Mouse (Mus musculus): ENCODE data around the gene Sema7a. TPM values are rescaled to one million over a fixed set of nuclear protein-coding genes. Genes with fewer than 3 reads are reported as not detected.

Sema7a gene
- polyA plus RNA-seq, 1 experiment from 2014 or later = 0.38 TPM

DNA sequence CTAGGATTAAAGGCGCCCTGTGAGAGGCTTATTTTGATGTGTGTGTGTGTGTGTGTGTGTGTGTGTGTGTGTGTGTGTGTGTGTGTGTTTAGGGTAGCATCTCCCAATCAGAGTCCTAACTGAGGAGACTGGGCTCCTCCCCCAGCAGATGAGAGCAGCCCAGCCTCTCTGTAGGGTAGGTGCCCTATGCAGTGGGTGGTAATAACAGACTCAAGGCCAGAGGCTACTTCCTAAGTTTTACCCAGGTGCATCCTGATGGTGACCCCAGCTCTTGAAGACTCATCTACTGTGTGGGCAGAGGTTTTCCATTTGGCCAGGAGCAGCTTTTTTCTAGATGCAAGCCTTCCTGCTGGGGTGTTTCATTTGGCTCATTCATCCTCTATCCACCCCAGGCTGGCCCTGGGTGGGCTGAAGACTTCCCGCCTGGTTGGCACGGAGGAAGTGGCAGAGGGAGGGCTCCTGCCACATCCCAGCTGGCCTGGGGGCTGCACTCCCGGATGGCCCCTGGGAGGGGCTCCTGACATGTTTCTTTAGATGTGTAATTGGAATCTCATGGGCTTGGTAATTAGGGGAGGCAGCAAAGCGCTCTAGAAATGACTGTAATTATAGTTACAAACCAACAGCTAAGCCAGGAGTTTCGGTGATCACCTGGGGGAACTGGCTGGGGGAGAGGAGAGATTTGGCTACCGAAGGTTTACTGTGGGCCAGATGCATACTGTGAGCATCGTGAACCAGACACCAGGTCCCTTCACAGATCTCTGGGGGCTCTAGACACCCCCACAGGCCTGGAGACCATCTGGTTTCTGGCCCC, 53.1 kb downstream of the Sema7a start:
- 54% methylated on average over 8 of the region's 8 CpGs for WGBS
- H3K27me3 ChIP-seq (replicated peaks; ENCODE audit: control insufficient read depth, insufficient read depth, low read length) = peaks cover 16% of the 10 kb centered on the region
- H3K9me3 ChIP-seq (ENCODE audit: control insufficient read depth, low read length) = no peaks in the 10 kb centered on the region
- ATAC-seq (replicated peaks; ENCODE audit: low FRiP score, low TSS enrichment, low read depth) (no peak), DNase-seq (ENCODE audit: low spot score) (no peak)
- no peak overlapping the region for H3K4me2 ChIP-seq (ENCODE audit: low read length)
- no peaks in the 10 kb centered on the region for H3K36me3 ChIP-seq (ENCODE audit: control insufficient read depth, insufficient read depth, low read length)
- peaks cover 3% of the 10 kb centered on the region; the same call in 1 of the 2 replicates for H3K4me1 ChIP-seq (replicated peaks; ENCODE audit: control insufficient read depth, insufficient read depth, low read length)
- H3K4me3 ChIP-seq (ENCODE audit: low read depth, low read length) = no peak overlapping the region
- no peak overlapping the region for H3K9ac ChIP-seq (ENCODE audit: low read length)
- H3K27ac ChIP-seq (ENCODE audit: low read depth) = no peak overlapping the region

DNA sequence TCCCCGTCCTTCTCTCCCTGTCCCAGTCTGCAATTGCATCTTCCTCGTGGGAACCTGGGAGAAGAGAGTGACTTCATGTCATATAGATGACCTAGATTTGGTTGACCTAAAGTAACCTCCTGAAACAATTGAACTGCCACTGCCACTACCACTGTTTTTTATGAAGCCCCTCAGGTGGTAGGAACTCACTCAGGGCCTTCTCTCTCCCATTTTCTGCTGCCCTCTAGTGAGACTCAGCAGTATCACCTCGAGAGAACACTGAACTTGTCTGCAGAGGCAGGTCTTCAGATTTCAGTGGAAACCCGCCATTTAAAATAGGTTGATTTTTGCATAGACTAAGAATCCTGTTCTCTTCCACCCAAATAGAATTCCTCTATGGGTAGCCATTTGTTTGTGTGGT, 55.4 kb downstream of the Sema7a start:
- Histone ChIP-seq H3K27ac (ENCODE audit: low read depth) (no peak overlapping the region), H3K4me3 (ENCODE audit: low read depth, low read length) (no peak overlapping the region), H3K9ac (ENCODE audit: low read length) (no peak overlapping the region), H3K4me1 (replicated peaks; ENCODE audit: control insufficient read depth, insufficient read depth, low read length) (peaks cover 5% of the 10 kb centered on the region; the same call in 1 of the 2 replicates), H3K27me3 (replicated peaks; ENCODE audit: control insufficient read depth, insufficient read depth, low read length) (peaks cover 23% of the 10 kb centered on the region), H3K4me2 (ENCODE audit: low read length) (no peak overlapping the region), H3K36me3 (ENCODE audit: control insufficient read depth, insufficient read depth, low read length) (no peaks in the 10 kb centered on the region), H3K9me3 (ENCODE audit: control insufficient read depth, low read length) (no peaks in the 10 kb centered on the region)
- DNase-seq (ENCODE audit: low spot score) (no peak), ATAC-seq (replicated peaks; ENCODE audit: low FRiP score, low TSS enrichment, low read depth) (no peak)
- WGBS = 40% methylated on average over 4 of the region's 4 CpGs

DNA sequence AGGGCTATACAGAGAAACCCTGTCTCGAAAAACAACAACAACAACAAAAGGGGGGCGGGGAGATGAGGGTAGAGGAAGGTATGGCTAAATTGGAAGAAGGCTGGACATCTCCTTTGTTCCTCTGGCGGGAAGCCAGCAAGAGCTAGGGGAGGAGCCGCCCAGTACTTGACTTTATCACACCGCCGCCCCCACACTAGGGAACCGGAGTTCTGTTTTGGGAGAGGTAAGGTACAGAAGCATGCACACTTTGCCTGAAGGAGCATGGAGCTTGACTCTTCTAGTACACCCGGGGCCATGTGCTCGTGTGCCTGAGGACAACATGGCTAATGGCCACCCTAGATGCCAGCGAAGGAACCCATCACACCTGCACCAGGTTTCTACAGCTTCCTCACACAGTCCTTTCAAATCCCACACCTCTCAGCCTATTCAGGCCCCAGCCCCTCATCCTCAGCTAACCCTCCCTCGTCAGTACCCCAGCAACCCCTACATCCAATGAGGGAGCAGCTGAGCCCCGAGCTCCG, 57.7 kb downstream of the Sema7a start:
- Histone ChIP-seq H3K9ac (ENCODE audit: low read length) (no peak overlapping the region), H3K4me3 (ENCODE audit: low read depth, low read length) (peak overlapping the region; percentile 29; the same call in 1 of the 2 replicates), H3K27me3 (replicated peaks; ENCODE audit: control insufficient read depth, insufficient read depth, low read length) (peaks cover 23% of the 10 kb centered on the region), H3K36me3 (ENCODE audit: control insufficient read depth, insufficient read depth, low read length) (no peaks in the 10 kb centered on the region), H3K4me1 (replicated peaks; ENCODE audit: control insufficient read depth, insufficient read depth, low read length) (peaks cover 5% of the 10 kb centered on the region; the same call in 1 of the 2 replicates), H3K27ac (ENCODE audit: low read depth) (no peak overlapping the region), H3K4me2 (ENCODE audit: low read length) (peak overlapping the region; percentile 56), H3K9me3 (ENCODE audit: control insufficient read depth, low read length) (no peaks in the 10 kb centered on the region)
- WGBS = 17% methylated on average over 13 of the region's 13 CpGs
- no peak for DNase-seq (ENCODE audit: low spot score)
- ATAC-seq (replicated peaks; ENCODE audit: low FRiP score, low TSS enrichment, low read depth) = peak; percentile 17; the same call in 1 of the 2 replicates

DNA sequence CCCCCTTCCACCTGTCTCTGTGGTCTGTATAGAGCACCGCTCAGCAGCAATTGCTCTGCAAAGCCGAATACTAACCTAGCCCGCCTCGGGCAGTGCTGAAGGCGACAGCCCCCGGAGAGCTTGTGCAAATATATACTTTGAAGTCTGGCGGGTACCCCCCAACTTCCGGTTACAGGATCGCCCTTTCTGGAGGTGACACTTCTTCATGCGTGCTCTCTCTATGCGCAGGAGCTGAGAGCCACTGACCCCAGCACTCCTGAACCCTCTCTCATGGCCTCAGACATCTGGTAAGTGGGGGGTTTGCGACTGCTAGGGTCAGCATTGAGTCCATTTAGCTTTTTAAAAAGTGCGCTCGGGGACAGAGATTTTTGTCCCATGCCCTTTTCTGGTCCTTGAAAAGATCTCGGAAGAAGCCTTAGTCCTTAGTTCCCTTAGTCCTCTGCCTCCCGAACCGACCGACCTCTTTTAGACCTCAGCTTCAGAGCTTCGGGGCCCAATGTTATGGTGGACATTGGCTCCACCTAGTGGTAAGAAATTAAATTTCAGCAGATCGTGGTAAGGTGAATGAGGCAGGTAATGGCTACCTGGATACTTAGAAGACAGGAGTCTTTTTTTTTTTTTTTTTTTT, 58.2 kb downstream of the Sema7a start:
- peaks cover 5% of the 10 kb centered on the region; the same call in 1 of the 2 replicates for H3K4me1 ChIP-seq (replicated peaks; ENCODE audit: control insufficient read depth, insufficient read depth, low read length)
- WGBS = 1% methylated on average over 20 of the region's 20 CpGs
- ATAC-seq (replicated peaks; ENCODE audit: low FRiP score, low TSS enrichment, low read depth) = peak; percentile 89
- DNase-seq (ENCODE audit: low spot score) = peak; percentile 81
- no peaks in the 10 kb centered on the region for H3K9me3 ChIP-seq (ENCODE audit: control insufficient read depth, low read length)
- peak overlapping the region; percentile 29 for H3K4me3 ChIP-seq (ENCODE audit: low read depth, low read length)
- H3K27ac ChIP-seq (ENCODE audit: low read depth) = no peak overlapping the region
- H3K4me2 ChIP-seq (ENCODE audit: low read length) = peak overlapping the region; percentile 56
- no peak overlapping the region; the same call in 1 of the 2 replicates for H3K9ac ChIP-seq (ENCODE audit: low read length)
- no peaks in the 10 kb centered on the region for H3K36me3 ChIP-seq (ENCODE audit: control insufficient read depth, insufficient read depth, low read length)
- peaks cover 23% of the 10 kb centered on the region for H3K27me3 ChIP-seq (replicated peaks; ENCODE audit: control insufficient read depth, insufficient read depth, low read length)

DNA sequence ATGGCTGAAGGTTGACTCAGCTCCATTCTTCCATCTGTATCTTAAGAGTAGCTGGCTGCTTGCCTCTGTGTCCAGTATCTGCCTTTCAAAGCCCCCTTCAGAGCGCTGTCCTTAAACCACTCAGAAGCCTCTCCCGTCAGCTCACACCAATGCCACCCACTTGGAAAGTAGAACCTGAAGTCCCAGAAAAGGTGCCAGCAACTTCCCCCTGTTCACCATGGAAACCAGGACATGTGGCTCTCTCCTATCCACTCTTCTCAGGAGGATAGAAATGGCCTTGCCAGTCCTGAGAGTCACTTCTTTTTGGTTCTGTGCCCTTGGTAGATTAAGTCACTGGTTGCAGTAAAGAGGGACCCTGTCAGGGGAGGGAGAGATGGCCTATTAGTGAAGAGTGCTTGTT, 58.8 kb downstream of the Sema7a start:
- no peak for ATAC-seq (replicated peaks; ENCODE audit: low FRiP score, low TSS enrichment, low read depth)

DNA sequence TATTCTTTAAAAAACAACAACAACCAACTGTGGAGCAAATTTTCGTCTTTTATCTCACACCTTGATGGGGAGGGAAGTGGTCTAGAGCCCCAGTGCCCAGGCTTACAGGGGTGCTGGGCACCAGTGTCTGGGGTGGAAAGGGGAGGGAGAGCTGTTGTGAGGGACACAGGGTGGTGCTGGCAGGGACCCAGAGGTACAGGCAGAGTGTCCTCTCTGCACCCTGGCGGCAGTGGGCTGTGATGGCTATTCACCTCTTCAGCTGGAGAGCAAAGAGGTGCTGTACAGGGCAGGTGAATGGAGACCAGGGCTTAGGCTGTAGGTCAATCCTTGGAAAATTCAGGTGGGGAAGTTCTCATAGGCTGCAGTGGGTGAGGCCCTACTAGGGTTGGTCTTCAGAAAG, 59.8 kb downstream of the Sema7a start:
- no peak for DNase-seq (ENCODE audit: low spot score)
- Histone ChIP-seq H3K4me2 (ENCODE audit: low read length) (no peak overlapping the region), H3K27me3 (replicated peaks; ENCODE audit: control insufficient read depth, insufficient read depth, low read length) (peaks cover 23% of the 10 kb centered on the region), H3K9me3 (ENCODE audit: control insufficient read depth, low read length) (no peaks in the 10 kb centered on the region), H3K9ac (ENCODE audit: low read length) (no peak overlapping the region), H3K4me3 (ENCODE audit: low read depth, low read length) (no peak overlapping the region), H3K27ac (ENCODE audit: low read depth) (no peak overlapping the region), H3K4me1 (replicated peaks; ENCODE audit: control insufficient read depth, insufficient read depth, low read length) (peaks cover 5% of the 10 kb centered on the region; the same call in 1 of the 2 replicates), H3K36me3 (ENCODE audit: control insufficient read depth, insufficient read depth, low read length) (no peaks in the 10 kb centered on the region)
- WGBS = 53% methylated on average over 2 of the region's 2 CpGs
- no peak for ATAC-seq (replicated peaks; ENCODE audit: low FRiP score, low TSS enrichment, low read depth)

More for the DNA sequence above, 58.8 kb downstream of the Sema7a start:
- H3K9me3 ChIP-seq (ENCODE audit: control insufficient read depth, low read length) = no peaks in the 10 kb centered on the region
- no peaks in the 10 kb centered on the region for H3K36me3 ChIP-seq (ENCODE audit: control insufficient read depth, insufficient read depth, low read length)
- H3K27me3 ChIP-seq (replicated peaks; ENCODE audit: control insufficient read depth, insufficient read depth, low read length) = peaks cover 23% of the 10 kb centered on the region
- H3K27ac ChIP-seq (ENCODE audit: low read depth) = no peak overlapping the region
- WGBS = 50% methylated on average over 2 of the region's 2 CpGs
- no peak overlapping the region for H3K4me2 ChIP-seq (ENCODE audit: low read length)
- H3K9ac ChIP-seq (ENCODE audit: low read length) = no peak overlapping the region
- no peak overlapping the region for H3K4me3 ChIP-seq (ENCODE audit: low read depth, low read length)
- H3K4me1 ChIP-seq (replicated peaks; ENCODE audit: control insufficient read depth, insufficient read depth, low read length) = peaks cover 5% of the 10 kb centered on the region; the same call in 1 of the 2 replicates
- DNase-seq (ENCODE audit: low spot score) = no peak

DNA sequence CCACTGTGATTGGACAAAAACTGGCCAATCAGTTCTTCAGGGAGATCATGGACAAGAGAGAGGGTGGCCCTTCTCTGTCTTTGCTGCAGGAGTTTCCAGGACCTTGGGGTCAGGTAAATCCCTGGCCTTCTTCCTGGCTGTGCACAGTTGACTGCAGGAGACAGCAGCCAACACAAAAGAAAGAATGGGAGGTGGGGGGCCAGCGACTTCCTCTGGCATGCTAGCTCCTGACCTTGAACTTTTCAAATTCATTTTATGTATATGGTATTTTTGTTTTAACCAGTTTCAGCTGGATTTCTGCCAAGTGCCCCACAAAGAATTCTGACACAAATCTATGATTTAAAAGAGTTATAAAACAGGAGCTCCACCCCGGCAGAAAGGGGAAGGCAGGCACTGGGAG, 63.4 kb downstream of the Sema7a start:
- no peaks in the 10 kb centered on the region for H3K4me1 ChIP-seq (replicated peaks; ENCODE audit: control insufficient read depth, insufficient read depth, low read length)
- ATAC-seq (replicated peaks; ENCODE audit: low FRiP score, low TSS enrichment, low read depth) (no peak), DNase-seq (ENCODE audit: low spot score) (no peak)
- no peak overlapping the region for H3K4me3 ChIP-seq (ENCODE audit: low read depth, low read length)
- H3K4me2 ChIP-seq (ENCODE audit: low read length) = no peak overlapping the region
- H3K36me3 ChIP-seq (ENCODE audit: control insufficient read depth, insufficient read depth, low read length) = no peaks in the 10 kb centered on the region
- H3K9me3 ChIP-seq (ENCODE audit: control insufficient read depth, low read length) = no peaks in the 10 kb centered on the region
- H3K27me3 ChIP-seq (replicated peaks; ENCODE audit: control insufficient read depth, insufficient read depth, low read length) = 0 out of 2 replicates have a peak, but pooled peaks cover 4% of the 10 kb centered on the region
- no peak overlapping the region for H3K9ac ChIP-seq (ENCODE audit: low read length)
- H3K27ac ChIP-seq (ENCODE audit: low read depth) = no peak overlapping the region
- 7% methylated on average over 2 of the region's 2 CpGs for WGBS

DNA sequence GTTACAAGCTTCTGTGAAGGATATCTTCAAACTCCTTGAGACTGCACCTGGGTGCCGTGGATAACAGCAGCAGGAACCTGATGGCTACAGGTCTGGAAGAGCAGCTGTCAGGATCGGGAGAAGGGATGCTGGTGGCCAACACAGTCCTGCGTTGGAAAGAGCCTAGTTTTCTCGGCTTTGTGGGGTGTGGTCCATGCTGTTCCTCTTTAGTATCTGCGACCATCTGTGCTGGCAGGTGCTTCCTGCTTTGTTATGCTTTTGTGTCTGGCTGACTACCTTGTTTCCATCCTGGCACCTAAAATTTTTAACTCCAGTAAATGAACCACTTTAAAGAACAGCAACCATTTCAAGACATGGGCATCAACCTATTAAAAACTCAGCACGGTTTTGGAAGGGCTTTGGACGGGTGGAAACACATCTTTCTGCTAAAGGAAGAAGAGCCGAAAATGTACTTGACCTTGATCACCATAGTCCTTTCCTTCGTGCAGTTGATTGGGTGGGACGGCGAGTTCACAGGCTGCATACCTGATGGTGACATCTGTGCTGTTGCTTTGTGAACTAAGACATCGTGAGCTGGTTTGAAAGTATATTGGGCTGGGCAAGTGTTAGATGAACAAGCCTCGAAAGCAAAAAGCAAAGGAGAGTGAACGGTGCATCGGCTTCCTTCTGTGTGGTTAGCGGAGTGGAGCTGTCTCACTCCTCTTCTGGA, 66.0 kb downstream of the Sema7a start, which contains the start of gene Cyp11a1:
Gene Cyp11a1 (plus strand): TSS at position 659 of the 709 bp plus-strand sequence.
- ATAC-seq (replicated peaks; ENCODE audit: low FRiP score, low TSS enrichment, low read depth) = no peak
- Histone ChIP-seq H3K9me3 (ENCODE audit: control insufficient read depth, low read length) (no peaks in the 10 kb centered on the region), H3K4me2 (ENCODE audit: low read length) (no peak within 1 kb of the TSS), H3K27me3 (replicated peaks; ENCODE audit: control insufficient read depth, insufficient read depth, low read length) (no peaks in the 10 kb centered on the region), H3K9ac (ENCODE audit: low read length) (no peak within 1 kb of the TSS), H3K27ac (ENCODE audit: low read depth) (no peak within 1 kb of the TSS), H3K4me3 (ENCODE audit: low read depth, low read length) (no peak within 1 kb of the TSS), H3K4me1 (replicated peaks; ENCODE audit: control insufficient read depth, insufficient read depth, low read length) (peaks cover 7% of the 10 kb centered on the region; the same call in 1 of the 2 replicates), H3K36me3 (ENCODE audit: control insufficient read depth, insufficient read depth, low read length) (no peaks in the 10 kb centered on the region)
- 86% methylated on average over 16 of the region's 16 CpGs for WGBS
- DNase-seq (ENCODE audit: low spot score) = no peak
